Mouse (Mus musculus) naive thymus-derived CD4-positive, alpha-beta T cell, adult 2 months (primary cell): ENCODE measurements around the gene Pex14.

Experiments
- DNase-seq: peaks from one replicate; pipeline ENCODE4 v3.0.0-alpha.2; 2011; ENCODE audit warnings: low read depth

The Pex14 gene

GRCm38 (mm10) chr4:149057470-149057869, 42.2 kb downstream of the Pex14 start:
- DNase-seq: no peak

GRCm38 (mm10) chr4:149056957-149057356, 42.7 kb downstream of the Pex14 start:
- DNase-seq: no peak

GRCm38 (mm10) chr4:149055847-149056246, 43.8 kb downstream of the Pex14 start:
- no peak for DNase-seq

- no peak for DNase-seq
Measured at GRCm38 (mm10) chr4:149049351-149050159, 50.1 kb downstream of the Pex14 start.

- DNase-seq: no peak
Measured at GRCm38 (mm10) chr4:149048625-149049228, 50.9 kb downstream of the Pex14 start.

GRCm38 (mm10) chr4:149047360-149047759, 52.3 kb downstream of the Pex14 start:
- no peak for DNase-seq

GRCm38 (mm10) chr4:149045885-149046284, 53.8 kb downstream of the Pex14 start:
- DNase-seq: peak; percentile 31

- DNase-seq: no peak
Measured at GRCm38 (mm10) chr4:149040289-149040688, 59.4 kb downstream of the Pex14 start.

- DNase-seq: no peak
Measured at GRCm38 (mm10) chr4:149037706-149038105, 62.0 kb downstream of the Pex14 start.

GRCm38 (mm10) chr4:149036592-149036991, 63.1 kb downstream of the Pex14 start:
- DNase-seq: no peak

GRCm38 (mm10) chr4:149031507-149031906, 68.2 kb downstream of the Pex14 start:
- no peak for DNase-seq

- DNase-seq: no peak
Measured at GRCm38 (mm10) chr4:149027571-149027970, 72.1 kb downstream of the Pex14 start.

- DNase-seq: no peak
Measured at GRCm38 (mm10) chr4:149025242-149025641, 74.4 kb downstream of the Pex14 start.

- no peak for DNase-seq
Measured at GRCm38 (mm10) chr4:149021021-149021420, 78.7 kb downstream of the Pex14 start.

GRCm38 (mm10) chr4:149019456-149019855, 80.2 kb downstream of the Pex14 start:
- DNase-seq: no peak

GRCm38 (mm10) chr4:149006756-149007155, 92.9 kb downstream of the Pex14 start:
- DNase-seq: no peak

GRCm38 (mm10) chr4:149006107-149006506, 93.6 kb downstream of the Pex14 start:
- DNase-seq: no peak

- DNase-seq: no peak
Measured at GRCm38 (mm10) chr4:149002441-149003093, 97.1 kb downstream of the Pex14 start.

- DNase-seq: no peak
Measured at GRCm38 (mm10) chr4:149001515-149001914, 98.2 kb downstream of the Pex14 start.

- no peak for DNase-seq
Measured at GRCm38 (mm10) chr4:149000746-149001145, 98.9 kb downstream of the Pex14 start.

GRCm38 (mm10) chr4:148993948-148994347, 105.7 kb downstream of the Pex14 start:
- no peak for DNase-seq

GRCm38 (mm10) chr4:148990038-148990437, 109.6 kb downstream of the Pex14 start:
- no peak for DNase-seq
